Mouse (Mus musculus) stomach, adult 2 months (tissue): ENCODE measurements around the gene Vmn1r233. TPM values are rescaled to one million over a fixed set of nuclear protein-coding genes. Genes with fewer than 3 reads are reported as not detected.

Experiments
- polyA plus RNA-seq: library from polyadenylated mRNA; depleted of rRNA; stranded (reverse); fragments of >200 nt; gene quantifications from 2 replicates; pipeline ENCODE4 v1.2.3, GENCODE M21; 2012; rRNA removed

The Vmn1r233 gene
- polyA plus RNA-seq = not detected in 2 replicates

GRCm38 (mm10) chr17:20996364-20996763 is at the start of gene Vmn1r233:
Vmn1r233 (minus strand) TSS chr17:20996464.

GRCm38 (mm10) chr17:21008382-21009331 is 12.4 kb upstream of the Vmn1r233 start, which contains the start of gene Zfp160:
Zfp160 (plus strand) TSS chr17:21008903.

GRCm38 (mm10) chr17:20944985-20945891 is 51.0 kb downstream of the Vmn1r233 start, which contains the start of gene Ppp2r1a:
Ppp2r1a (plus strand) TSS chr17:20945311.

Other genes with a start within 250 kb of the Vmn1r233 start
- not detected in 2 replicates for gene Vmn1r228, start 210.3 kb downstream of the Vmn1r233 start, polyA plus RNA-seq
- gene Vmn1r229, start 184.9 kb downstream of the Vmn1r233 start, polyA plus RNA-seq = not detected in 2 replicates
- gene Vmn1r230, start 156.0 kb downstream of the Vmn1r233 start, polyA plus RNA-seq = not detected in 2 replicates
- not detected in 2 replicates for gene Vmn1r231, start 91.4 kb downstream of the Vmn1r233 start, polyA plus RNA-seq
- not detected in 2 replicates for gene Vmn1r232, start 76.8 kb downstream of the Vmn1r233 start, polyA plus RNA-seq
- 75.5 and 93.1 TPM in 2 replicates for gene Ppp2r1a, start 51.2 kb downstream of the Vmn1r233 start, polyA plus RNA-seq
- gene Zfp160, start 12.4 kb upstream of the Vmn1r233 start, polyA plus RNA-seq = 0.15 and 0.23 TPM in 2 replicates
- not detected in 2 replicates for gene Vmn1r234, start 229.6 kb upstream of the Vmn1r233 start, polyA plus RNA-seq